Mouse (Mus musculus) embryonic stem cell, embryonic (primary cell): ENCODE measurements around the gene 4930480E11Rik.
"Not testable (repeated sequence)": the region's sequence is repeated elsewhere in the genome, so short reads cannot be mapped to it uniquely, and the experiment has no call there.

Experiments used
- CTCF ChIA-PET, 4 experiments: fragments of 300-600 bp in 2 of 4; fragments of 350-600 bp in 2 of 4; sonication (Branson Sonifier 250); formaldehyde crosslinking; loops; one replicate each; lab custom pipeline; 2022; ENCODE audit warnings: inconsistent platforms in 2 of 4; lab: Charles Lee
- POLR2A ChIA-PET, 4 experiments: fragments of 300-600 bp in 2 of 4; fragments of 350-600 bp in 2 of 4; sonication (Branson Sonifier 250); formaldehyde crosslinking; loops; one replicate each; lab custom pipeline; 2022; ENCODE audit warnings: antibody characterized with exemption in 4 of 4, inconsistent platforms in 1 of 4; lab: Charles Lee

Gene 4930480E11Rik

GRCm38 (mm10) chrX:78369343-78369742 is at the start of gene 4930480E11Rik:
TSS of gene 4930480E11Rik (plus strand) at chrX:78369643.
- ChIA-PET CTCF (no interaction called here), POLR2A (no interaction called here)

GRCm38 (mm10) chrX:78403346-78403745 is 33.9 kb downstream of the 4930480E11Rik start:
- POLR2A ChIA-PET = not testable (repeated sequence)
- CTCF ChIA-PET = interaction anchor here in 1 of 4 experiments (0.7 kb wide), 1 partner anchor 606 kb away, joined by 3 read pairs; no protein-coding TSS in a partner anchor
